Mouse (Mus musculus): ENCODE measurements around the gene Epb41l1.

DNA sequence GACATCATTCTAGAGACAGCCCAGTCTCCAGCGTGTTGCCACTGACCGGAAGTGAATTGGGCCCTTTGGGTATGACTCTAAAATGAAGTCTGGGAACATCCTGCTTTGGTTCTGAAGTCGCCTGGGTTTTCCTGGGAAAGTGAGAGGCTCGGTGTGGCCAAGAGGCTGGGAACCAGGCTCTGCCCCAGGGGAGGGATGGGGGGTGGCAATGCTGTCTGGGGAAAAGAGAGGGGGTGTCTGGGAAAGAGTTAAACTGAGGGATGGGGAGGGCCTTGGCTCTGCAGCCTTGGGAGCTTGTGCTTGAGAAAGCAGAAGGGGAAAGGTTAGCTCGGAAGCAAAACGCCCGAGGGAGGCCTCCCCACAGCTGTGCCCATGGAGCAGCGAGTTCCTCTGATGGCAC is 53.0 kb downstream of the Epb41l1 start:
- TF ChIP-seq CTCF (IDR thresholded peaks at IDR 0.05): no peak
- no peak for TF ChIP-seq POLR2A (IDR thresholded peaks at IDR 0.05; ENCODE audit: insufficient read depth, low read depth, low read length)
- no peak for TF ChIP-seq EP300 (IDR thresholded peaks at IDR 0.05; ENCODE audit: insufficient read depth, low read depth, low read length)

Data from heart, adult 2 months (tissue).